ENCODE assay signal across 8 mouse cellular contexts in the genomic region with DNA sequence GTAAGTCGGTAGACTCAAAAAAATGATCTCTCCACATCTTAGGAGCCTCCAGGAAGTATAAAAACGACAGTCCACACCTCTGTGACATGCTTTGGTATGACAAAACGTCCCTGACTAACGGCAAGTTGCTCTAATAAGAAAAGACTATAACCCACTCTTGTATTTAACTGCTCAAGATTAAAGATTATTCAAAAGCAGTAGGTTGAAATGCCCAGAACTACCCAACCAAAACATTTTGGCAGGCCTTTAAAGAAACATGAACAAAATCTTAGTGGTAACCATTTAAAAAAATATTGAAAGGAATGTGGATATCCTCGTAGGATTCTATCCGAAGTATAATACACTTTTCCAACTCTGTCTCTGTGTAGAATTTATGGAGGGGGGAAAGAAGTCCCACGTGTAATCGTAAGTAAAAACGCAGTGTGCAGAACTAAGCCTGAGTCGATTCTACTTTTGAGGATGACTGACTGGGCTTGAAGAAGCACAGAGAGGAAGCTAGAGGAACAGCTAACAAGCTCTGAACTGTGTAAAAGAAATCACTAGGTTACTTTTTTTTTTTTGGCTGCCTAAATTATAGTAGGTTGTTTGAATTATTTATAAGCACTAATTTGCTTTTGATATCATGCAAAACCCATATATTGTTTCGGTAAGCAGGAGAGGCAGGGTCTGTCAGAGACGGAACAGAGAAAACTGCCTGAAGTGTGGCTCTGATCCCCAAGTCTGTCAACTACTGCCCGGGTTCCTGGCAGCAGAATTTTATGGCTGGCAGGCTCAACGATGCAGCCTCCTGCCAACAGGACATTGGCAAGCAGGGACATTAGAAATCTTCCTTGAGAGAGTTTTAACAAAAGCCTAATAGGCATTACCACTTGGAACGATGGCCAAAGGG. TPM values are rescaled to one million over a fixed set of nuclear protein-coding genes. Genes with fewer than 3 reads are reported as not detected.
DNase-seq lines count a peak whose midpoint lies in the region; ATAC-seq and TF ChIP-seq lines count a peak whose summit lies in the region.

No protein-coding gene starts in this region.

- H3K9me3 ChIP-seq in liver, postnatal 0 days (ENCODE audit: low read length) = no peaks in the 10 kb centered on the region
- H3K9me3 ChIP-seq in lung, postnatal 0 days (ENCODE audit: low read length) = no peaks in the 10 kb centered on the region

- intact Hi-C loops in gastrocnemius, postnatal 14 days (cut with DNase I; ENCODE audit: low total_unique reads) = no loop called here

- no peak overlapping the region for H3K4me3 ChIP-seq in liver, postnatal 0 days (ENCODE audit: low read depth, low read length)
- no peak overlapping the region for H3K4me3 ChIP-seq in lung, postnatal 0 days (ENCODE audit: low read depth, low read length)

- no peak overlapping the region for H3K4me2 ChIP-seq in liver, postnatal 0 days (ENCODE audit: low read depth, low read length)
- H3K4me2 ChIP-seq in lung, postnatal 0 days (replicated peaks; ENCODE audit: low read depth, low read length) = no peak overlapping the region

- 72% methylated on average over 15 of the region's 15 CpGs for WGBS in liver, postnatal 0 days (ENCODE audit: insufficient replicate concordance)
- whole genome bisulfite sequencing in lung, postnatal 0 days = 70% methylated on average over 15 of the region's 15 CpGs

- H3K9ac ChIP-seq in liver, postnatal 0 days (replicated peaks) = no peak overlapping the region
- H3K9ac ChIP-seq in lung, postnatal 0 days (replicated peaks; ENCODE audit: low read depth) = no peak overlapping the region

- no peaks in the 10 kb centered on the region for H3K27me3 ChIP-seq in liver, postnatal 0 days (ENCODE audit: insufficient read depth, low read length)
- H3K27me3 ChIP-seq in lung, postnatal 0 days (replicated peaks; ENCODE audit: insufficient read depth, low read length) = no peaks in the 10 kb centered on the region

- no peaks in the 10 kb centered on the region for H3K4me1 ChIP-seq in liver, postnatal 0 days (ENCODE audit: insufficient read depth)
- no peaks in the 10 kb centered on the region for H3K4me1 ChIP-seq in lung, postnatal 0 days (ENCODE audit: insufficient read depth, low read depth, low read length)

- TF ChIP-seq CTCF in liver, postnatal 0 days (IDR thresholded peaks at IDR 0.05; ENCODE audit: low read depth) = no peak
- no peak for TF ChIP-seq CTCF in lung, postnatal 0 days (IDR thresholded peaks at IDR 0.05)

- H3K36me3 ChIP-seq in liver, postnatal 0 days (replicated peaks; ENCODE audit: insufficient read depth, low read length) = no peaks in the 10 kb centered on the region
- H3K36me3 ChIP-seq in lung, postnatal 0 days (ENCODE audit: insufficient read depth, low read length) = no peaks in the 10 kb centered on the region

- no peak overlapping the region for H3K27ac ChIP-seq in liver, postnatal 0 days (ENCODE audit: low read depth)
- H3K27ac ChIP-seq in lung, postnatal 0 days (ENCODE audit: low read length) = no peak overlapping the region

- peak; percentile 29 for DNase-seq in gastrocnemius, postnatal 14 days
- no peak for DNase-seq in gastrocnemius, postnatal 25 days
- DNase-seq in adrenal gland, postnatal 25 days = peak; percentile 14
- DNase-seq in cerebellum, postnatal 4 days (ENCODE audit: low spot score in 2 of 2) = peak; percentile 26 to 77
- peak; percentile 19 for DNase-seq in kidney, postnatal 10 days
- no peak for DNase-seq in liver, postnatal 0 days
- DNase-seq in thymus, postnatal 25 days = no peak
- no peak for DNase-seq in lung, postnatal 0 days (ENCODE audit: low spot score)

- no peak for ATAC-seq in liver, postnatal 0 days
- no peak for ATAC-seq in lung, postnatal 0 days

- TF ChIP-seq EP300 in liver, postnatal 0 days (IDR thresholded peaks at IDR 0.05; ENCODE audit: low read depth) = no peak
- TF ChIP-seq EP300 in lung, postnatal 0 days (IDR thresholded peaks at IDR 0.05) = no peak

RNA-seq across cellular contexts. Expression of a gene that starts 45.3 kb away (rescaled TPM):
- total RNA-seq in gastrocnemius, postnatal 14 days (2021) = under 1 TPM; 0.13 to 0.55 TPM
- total RNA-seq in gastrocnemius, postnatal 25 days (2021) = under 1 TPM in 1 of 2 experiments, not detected in 1; 0.10 TPM
- 0.27 TPM in 1 of 2 replicates, not detected in the other for total RNA-seq in adrenal gland, postnatal 25 days (2021)
- 0.39 and 0.56 TPM in 2 replicates for polyA plus RNA-seq in liver, postnatal 0 days (2015; fragmentation: Nextera tagmentation; extraction: Ambion mirVana)
- 0.20 and 0.41 TPM in 2 replicates for polyA plus RNA-seq in lung, postnatal 0 days (2015; fragmentation: Nextera tagmentation; extraction: Ambion mirVana)

Comparison
In these comparisons a context has a peak if more than half of its experiments do, and no peak if none do; other contexts are left out.
1. DNase-seq: peak in gastrocnemius, postnatal 14 days (single experiment), adrenal gland, postnatal 25 days (single experiment), cerebellum, postnatal 4 days (2 of 2) and kidney, postnatal 10 days (single experiment); none in gastrocnemius, postnatal 25 days (single experiment), liver, postnatal 0 days (single experiment), thymus, postnatal 25 days (single experiment) and lung, postnatal 0 days (single experiment).